Mouse (Mus musculus) frontal cortex, adult (tissue): ENCODE data around the gene Pigc.

Source experiments
- ATAC-seq: cut with Nextera tagmentation; 2 replicates; pipeline ENCODE4 v1.9.2; 2017; ENCODE audit warnings: mild to moderate bottlenecking, moderate library complexity, mixed read lengths; ENCODE audit not compliant: low TSS enrichment

Pigc gene

GRCm38 (mm10) chr1:162008208-162008607, 39.2 kb downstream of the Pigc start:
- ATAC-seq: no peak

- ATAC-seq: no peak
Measured at GRCm38 (mm10) chr1:162008631-162009067, 39.7 kb downstream of the Pigc start.

- no peak for ATAC-seq
Measured at GRCm38 (mm10) chr1:162009086-162009485, 40.1 kb downstream of the Pigc start.

- no peak for ATAC-seq
Measured at GRCm38 (mm10) chr1:162011523-162012245, 42.7 kb downstream of the Pigc start.

- ATAC-seq: no peak
Measured at GRCm38 (mm10) chr1:162013561-162013960, 44.6 kb downstream of the Pigc start.

GRCm38 (mm10) chr1:162015247-162015862, 46.4 kb downstream of the Pigc start:
- no peak for ATAC-seq

GRCm38 (mm10) chr1:162016982-162017381, 48.0 kb downstream of the Pigc start:
- ATAC-seq: no peak

- ATAC-seq: no peak
Measured at GRCm38 (mm10) chr1:162017975-162018600, 49.1 kb downstream of the Pigc start.

GRCm38 (mm10) chr1:162018601-162018977, 49.6 kb downstream of the Pigc start:
- ATAC-seq: no peak

- ATAC-seq: no peak
Measured at GRCm38 (mm10) chr1:162020303-162020731, 51.3 kb downstream of the Pigc start.

GRCm38 (mm10) chr1:162020766-162021165, 51.8 kb downstream of the Pigc start:
- no peak for ATAC-seq
